Mouse (Mus musculus) heart, postnatal 36 days (tissue): Measurements from ENCODE around the gene Hist1h3f. TPM values are rescaled to one million over a fixed set of nuclear protein-coding genes. Genes with fewer than 3 reads are reported as not detected.

ENCODE experiments used
- DNase-seq, 2 experiments: peaks; one replicate each; pipeline ENCODE4 v3.0.0; 2021 to 2022
- intact Hi-C: fragments of 180-260 bp; cut with DNase I; formaldehyde crosslinking; loops from one replicate; pipeline ENCODE4 v1.15.1; 2025
- total RNA-seq, 2 experiments: library from RNA; stranded (reverse); gene quantifications; 2 replicates each; pipeline ENCODE4 v1.2.3; 2021

The Hist1h3f gene
- total RNA-seq = 10 to 100 TPM in 1 of 2 experiments, 1 to 10 TPM in 1; 7.4 to 10.0 TPM

DNA sequence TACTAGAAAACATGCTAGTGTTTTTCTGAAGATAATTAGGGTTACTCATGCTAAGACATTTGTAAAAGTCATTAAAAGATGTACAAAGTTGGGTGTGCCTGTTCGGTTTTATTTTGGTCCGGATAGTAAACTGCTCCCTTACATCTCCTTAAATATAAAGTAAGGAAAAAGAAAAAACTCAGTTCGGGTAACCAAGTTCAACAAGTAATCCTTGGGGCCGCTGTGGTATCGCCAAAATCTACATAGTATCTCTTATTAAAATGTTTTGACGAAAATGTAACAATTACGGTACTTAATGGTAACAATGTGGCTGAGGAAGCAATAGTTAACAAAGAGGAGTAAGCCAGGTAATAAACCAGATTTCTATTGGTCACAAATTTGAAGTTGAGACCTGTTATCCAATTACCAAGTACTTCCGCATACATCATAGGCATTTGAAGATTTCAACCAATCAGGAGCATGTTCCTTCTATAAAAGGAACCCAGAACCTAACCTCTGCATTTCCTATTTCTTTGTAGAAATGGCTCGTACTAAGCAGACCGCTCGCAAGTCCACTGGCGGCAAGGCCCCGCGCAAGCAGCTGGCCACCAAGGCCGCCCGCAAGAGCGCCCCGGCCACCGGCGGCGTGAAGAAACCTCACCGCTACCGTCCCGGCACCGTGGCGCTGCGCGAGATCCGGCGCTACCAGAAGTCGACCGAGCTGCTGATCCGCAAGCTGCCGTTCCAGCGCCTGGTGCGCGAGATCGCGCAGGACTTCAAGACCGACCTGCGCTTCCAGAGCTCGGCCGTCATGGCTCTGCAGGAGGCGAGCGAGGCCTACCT, at the start of gene Hist1h3f:
TSS of gene Hist1h3f (plus strand) at position 88 of the 822 bp plus-strand sequence.
- peak; percentile 65 to 80 for DNase-seq
- intact Hi-C loops = no loop called here

DNA sequence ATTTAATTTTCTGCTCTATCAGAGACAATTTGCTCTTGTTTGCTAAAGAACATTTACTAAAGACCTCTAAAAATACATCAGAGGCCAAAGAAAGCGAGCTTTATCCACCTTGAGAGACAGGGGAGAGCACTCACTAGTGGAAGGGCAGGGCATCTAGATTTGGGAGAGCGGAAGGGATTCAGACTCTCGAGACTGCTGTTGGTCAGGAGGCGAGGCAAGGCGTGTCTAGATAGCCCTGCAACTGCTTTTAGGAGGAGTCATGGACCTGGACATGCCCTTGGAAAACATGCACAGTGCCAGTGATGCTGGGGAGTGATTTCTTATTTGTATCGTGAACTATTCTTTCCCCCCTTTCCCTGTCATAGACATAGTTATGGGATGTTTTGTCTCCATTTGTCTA, 48.3 kb upstream of the Hist1h3f start:
- DNase-seq = no peak
- intact Hi-C loops = no loop called here

DNA sequence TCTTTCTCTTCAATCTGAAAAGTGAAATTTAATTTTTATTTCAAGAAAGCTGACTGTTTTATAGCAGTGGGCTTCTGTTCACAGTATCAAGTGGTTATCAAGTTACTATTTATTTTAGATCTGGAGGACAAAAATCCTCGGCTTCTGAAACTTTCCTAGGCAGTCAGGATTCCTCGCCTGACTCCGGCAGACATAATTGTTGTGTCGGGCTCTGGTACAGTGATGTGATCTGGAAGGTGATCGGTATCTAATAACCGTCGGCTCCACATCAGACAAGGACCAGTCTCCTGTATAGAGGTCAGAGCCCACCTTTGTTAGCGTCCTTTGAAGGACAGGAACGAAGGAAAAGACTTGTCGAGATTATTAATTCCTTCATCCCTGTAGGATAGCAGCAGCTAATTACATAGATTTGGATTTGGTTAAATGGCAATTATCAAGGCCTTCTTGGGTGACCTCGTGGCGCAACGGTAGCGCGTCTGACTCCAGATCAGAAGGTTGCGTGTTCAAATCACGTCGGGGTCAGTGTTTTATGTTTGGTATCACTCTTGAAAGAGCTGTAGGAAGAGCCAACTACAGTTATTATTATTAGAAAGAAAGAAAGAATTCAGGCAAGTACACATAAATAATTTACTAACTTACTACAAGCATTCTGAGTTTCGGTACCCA, 46.1 kb upstream of the Hist1h3f start:
- intact Hi-C loops = no loop called here
- peak in 1 of 2 experiments; percentile 9 for DNase-seq

DNA sequence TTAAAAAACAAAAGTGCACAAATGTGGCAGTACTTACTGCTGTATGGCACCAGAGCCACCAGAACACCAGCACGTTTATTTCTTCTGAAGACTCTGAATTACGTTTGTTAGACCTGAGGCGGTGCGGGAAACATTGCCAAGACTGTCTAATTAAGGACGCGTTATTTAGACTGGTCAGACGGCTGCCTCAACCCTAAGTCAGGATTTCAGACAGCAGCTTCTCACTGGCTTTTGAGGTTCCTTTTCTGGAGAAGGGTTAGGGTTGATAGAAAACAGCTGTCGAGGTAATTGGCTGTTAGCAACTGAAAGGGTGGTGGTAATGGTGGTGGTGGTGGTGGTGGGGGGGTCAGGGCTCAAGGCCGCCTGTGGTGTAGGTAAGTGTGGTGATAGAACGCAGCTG, 45.2 kb upstream of the Hist1h3f start:
- no peak for DNase-seq
- intact Hi-C loops = no loop called here

DNA sequence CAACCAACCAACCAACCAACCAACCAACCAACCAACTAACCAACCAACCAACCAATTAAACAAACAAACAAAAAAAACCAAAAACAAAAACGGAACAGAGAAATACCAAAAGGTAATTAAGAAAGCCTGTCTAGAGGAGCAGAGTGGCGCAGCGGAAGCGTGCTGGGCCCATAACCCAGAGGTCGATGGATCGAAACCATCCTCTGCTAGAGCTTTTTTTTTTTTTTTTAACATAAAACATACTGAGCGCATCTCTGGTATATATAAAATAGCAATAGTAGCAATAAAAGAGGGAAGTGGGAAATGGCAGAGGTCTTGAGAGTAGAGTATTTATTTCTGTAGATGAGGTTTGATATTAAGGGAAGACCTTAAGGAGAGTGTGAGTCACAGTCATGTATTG, 43.9 kb upstream of the Hist1h3f start:
- intact Hi-C loops = no loop called here

DNA sequence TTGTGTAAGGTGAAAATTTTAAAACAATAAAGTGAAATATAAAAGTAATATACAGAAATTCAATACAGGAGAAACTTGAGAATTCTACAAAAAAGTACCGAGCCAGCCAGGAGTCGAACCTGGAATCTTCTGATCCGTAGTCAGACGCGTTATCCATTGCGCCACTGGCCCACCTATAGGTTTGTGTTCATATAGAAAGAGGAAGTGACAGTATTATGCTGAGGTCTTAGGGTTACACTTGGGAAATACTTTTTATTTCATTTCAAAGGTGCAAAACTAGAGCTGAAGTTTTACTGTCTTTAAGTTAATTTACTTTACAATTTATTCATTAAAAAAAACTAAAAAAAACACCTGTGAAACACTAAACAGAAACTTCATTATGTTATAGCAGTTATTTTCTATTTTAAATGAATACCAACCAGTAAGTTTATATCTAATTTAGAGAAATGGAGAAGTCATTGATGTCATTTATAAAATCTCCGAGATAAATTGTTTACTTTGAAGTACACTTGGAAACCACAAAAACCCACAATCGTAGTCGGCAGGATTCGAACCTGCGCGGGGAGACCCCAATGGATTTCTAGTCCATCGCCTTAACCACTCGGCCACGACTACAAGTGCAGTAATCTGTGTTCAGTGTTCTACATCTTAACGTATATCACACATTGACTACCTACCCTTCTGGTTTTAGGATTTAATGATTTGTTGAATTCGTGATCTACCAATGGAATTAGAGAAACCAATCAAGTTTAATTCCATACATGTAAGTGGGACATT, 43.2 kb upstream of the Hist1h3f start:
- DNase-seq = peak; percentile 50 to 58
- intact Hi-C loops = no loop called here

More for the DNA sequence above, 43.9 kb upstream of the Hist1h3f start:
- no peak for DNase-seq

DNA sequence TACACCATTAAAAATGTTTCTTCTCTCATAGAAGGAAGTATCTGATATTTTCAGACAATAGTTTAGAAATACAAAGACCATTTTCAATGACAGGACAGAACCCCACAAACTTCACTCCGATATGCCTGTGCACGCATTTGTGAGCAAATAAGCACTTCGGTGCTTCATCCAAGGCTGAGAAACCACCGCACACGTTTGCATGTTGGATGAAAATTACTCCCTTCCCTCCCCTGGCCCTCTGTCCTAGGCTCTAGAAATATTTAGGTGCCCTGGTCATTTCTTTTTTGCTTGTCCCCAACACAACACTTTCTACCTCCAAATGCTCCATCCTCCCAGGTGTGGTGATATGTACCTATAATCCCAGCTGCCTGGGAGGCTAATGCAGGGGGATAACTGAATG, 42.3 kb upstream of the Hist1h3f start:
- intact Hi-C loops = no loop called here
- no peak for DNase-seq

DNA sequence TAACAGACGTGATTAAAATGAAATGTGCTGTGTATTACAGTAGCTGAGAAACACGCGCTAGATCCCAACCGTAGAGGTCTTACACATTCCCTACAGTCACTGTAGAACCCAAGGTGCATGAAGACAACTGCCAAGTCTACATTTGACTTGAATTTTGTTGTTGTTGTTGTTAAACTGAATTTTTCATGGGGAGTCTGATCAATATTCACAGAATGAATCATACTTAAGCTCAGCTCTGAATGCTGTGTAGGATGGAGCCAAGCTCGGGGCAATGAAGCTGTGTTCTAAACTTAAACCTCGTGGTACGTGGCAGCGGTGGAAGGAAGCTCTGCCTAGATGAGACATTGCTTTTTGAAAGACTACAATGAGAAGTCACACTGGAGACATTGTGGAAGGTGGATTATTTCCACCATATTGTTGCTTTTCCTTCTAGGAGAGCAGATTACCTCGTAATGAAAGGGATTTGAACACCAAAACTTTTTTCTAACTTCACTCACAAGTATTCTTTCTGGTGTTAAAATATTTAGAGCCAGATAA, 41.8 kb upstream of the Hist1h3f start:
- no peak for DNase-seq
- intact Hi-C loops = no loop called here

DNA sequence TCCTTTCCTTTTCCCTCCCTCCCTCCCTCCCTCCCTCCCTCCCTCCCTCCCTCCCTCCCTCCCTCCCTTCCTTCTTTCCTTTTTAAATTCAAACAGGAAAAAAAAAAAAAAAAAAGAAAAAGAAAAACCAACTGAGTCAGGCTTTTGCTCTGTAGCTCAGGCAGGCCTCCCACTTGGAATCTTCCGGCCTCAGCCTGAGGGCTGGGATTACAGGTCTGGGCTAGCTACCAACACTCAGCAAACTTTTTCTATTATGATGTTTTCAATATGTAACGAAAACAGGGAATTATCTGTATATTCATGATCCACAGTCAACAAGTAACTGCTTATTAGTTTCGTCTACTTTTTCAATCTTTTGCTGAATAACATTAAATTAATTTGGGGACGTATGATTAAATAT, 40.9 kb upstream of the Hist1h3f start:
- intact Hi-C loops = no loop called here
- no peak for DNase-seq

DNA sequence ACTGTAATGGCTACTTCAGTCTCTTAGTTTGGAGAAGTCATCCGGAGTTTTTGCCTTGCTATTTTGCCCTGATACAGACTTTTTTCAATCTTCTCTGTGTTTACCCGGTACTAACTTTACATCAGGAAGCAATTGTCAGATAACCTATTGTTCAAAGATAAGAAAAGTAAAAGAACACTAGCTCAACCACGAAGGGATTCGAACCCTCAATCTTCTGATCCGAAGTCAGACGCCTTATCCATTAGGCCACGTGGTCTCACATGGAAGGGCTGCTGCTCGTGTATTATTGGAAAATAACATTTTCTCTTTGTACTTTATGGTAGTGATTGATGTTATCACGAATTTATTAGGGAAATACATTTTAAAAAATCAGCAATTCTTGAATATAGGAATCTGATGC, 40.1 kb upstream of the Hist1h3f start:
- intact Hi-C loops = loop anchor here (2.0 kb wide), 1 partner anchor 37 kb away; no protein-coding TSS in a partner anchor
- peak; percentile 31 to 53 for DNase-seq

DNA sequence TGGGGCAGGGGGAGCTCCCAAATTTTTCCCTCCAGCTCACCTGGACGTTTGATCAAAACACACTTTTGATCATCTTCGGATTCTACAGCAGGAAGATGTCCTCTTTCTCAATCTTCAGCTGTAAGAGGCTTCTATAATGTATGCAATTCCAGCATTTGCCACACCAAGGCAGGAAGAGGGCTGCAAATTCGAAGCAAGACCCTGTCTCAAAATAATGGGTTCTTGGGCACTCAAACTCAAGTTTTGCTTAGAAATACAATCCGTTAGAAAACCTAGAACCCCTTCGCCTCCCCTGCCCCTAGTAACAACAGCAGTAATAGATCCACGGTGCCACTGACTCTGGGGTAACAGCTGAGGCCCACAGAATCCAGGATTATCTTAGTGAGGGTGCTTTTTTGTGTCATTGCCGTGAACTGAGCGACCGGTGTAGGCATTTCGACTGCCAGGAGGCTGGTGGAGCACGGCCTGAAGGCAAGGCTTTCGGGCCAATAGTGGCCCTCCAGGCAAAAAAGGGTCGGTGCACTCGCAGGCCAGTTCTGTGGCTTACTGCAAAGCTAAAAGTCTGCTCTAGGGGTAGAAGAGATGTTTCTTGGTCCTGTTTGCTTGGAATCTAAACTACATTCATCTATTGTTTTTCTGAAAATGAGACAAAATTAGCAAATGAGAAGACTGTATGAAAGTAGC, 38.0 kb upstream of the Hist1h3f start:
- intact Hi-C loops = loop anchor here (2.0 kb wide), 1 partner anchor 39 kb away; no protein-coding TSS in a partner anchor
- no peak for DNase-seq

DNA sequence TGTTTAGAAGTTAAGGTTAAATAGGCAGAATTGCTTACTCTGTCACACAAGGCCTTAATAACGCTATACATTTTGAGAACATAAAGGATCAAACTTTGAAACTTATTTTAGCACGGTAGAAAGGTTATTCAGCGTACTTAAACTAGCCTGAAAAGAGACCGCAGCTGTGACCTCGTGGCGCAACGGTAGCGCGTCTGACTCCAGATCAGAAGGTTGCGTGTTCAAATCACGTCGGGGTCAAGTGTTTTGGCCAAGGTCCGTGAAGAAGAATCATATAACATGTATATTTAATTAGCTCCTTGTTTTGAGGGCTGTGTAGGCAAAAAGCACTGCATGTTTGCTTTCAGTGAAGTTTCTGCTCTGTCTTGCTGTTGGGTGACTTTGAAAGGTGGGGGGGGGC, 37.5 kb upstream of the Hist1h3f start:
- intact Hi-C loops = no loop called here
- peak in 1 of 2 experiments; percentile 51 for DNase-seq

DNA sequence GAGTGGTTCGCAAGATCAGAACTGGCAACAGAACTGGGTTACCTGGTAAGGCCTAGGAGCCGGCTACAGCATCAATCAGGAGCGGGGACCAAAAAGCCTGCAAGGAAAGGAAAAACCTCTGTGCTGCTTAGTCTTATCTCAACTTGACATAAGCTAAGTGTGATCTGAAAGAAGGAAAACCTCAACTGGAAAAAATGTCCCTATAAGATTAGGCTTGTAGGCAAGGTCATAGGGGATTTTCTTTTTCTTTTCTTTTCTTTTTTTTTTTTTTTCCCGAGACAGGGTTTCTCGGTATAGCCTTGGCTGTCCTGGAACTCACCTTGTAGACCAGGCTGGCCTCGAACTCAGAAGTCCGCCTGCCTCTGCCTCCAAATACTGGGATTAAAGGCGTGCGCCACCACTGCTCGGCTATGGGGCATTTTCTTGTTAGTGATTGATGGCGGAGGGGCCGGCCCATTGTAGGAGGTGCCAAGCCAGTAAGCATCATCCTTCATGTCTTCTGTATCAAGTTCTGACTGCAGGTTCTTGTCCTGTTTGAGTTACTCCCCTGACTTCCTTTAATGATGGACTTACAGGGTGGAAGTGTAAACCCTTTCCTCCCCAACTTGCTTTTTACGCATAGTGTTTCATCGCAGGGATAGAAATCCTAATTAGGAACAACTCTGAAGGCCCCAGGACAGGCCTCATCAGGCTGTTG, 36.9 kb upstream of the Hist1h3f start:
- no peak for DNase-seq
- intact Hi-C loops = no loop called here

DNA sequence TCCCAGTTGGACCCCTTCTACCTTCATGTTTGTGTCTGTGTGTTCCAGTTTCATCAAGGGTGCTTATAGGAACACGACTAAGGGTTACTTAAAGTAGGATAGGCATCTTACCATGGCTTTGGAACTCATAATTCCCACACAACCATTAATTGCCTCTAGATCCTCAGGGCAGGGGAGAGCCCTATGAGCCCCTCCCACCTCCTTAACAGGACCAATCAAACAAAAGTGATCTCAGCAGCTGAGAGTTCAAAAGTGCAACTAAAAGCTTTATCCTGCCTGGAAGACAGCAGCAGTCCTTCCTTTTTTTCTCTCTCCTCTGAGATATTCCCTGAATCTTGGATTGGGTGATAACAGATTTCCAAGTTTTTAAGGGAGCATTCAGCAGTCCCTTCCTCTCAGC, 33.7 kb upstream of the Hist1h3f start:
- no peak for DNase-seq
- intact Hi-C loops = loop anchor here (10.0 kb wide), 1 partner anchor 1565 kb away; the partner anchor contains the start of gene Zfp184

DNA sequence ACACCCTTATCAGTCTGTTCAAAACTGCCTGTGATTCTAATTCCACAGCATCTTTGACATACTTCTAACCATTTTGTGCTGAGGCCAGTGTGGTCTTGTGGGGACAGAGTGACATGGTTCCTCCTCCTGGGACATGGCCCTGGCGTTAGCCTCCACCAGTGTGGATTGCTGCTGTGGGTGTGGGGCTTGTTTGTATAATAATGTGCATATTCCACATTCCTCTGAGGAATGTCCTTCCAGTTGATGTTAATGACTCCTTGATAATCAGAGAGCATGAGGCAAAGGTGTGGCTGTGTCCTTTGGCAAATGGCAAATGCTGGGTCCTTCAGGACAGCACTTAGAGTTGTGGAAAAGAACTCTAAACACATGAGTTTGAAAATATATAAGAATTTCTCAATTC, 30.3 kb upstream of the Hist1h3f start:
- DNase-seq = no peak
- intact Hi-C loops = loop anchor here (10.0 kb wide), 1 partner anchor 1569 kb away; the partner anchor contains the start of gene Zfp184

DNA sequence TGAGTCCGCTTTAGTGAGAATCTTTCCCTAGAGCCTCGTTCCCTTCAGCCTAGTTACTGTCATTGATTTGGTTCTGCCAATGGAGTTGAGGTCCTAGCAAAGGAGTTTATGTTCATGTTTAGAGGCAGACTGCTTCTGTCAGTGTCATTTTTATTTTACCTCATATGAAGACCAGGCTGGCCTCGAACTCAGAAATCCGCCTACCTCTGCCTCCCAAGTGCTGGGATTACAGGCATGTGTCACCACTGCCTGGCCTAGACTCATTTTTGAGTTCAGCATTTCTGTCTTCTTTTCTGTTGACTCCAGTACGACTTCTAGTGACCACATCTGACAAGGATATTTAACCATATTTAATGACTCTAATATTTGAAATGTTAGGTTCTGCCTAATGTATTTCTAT, 28.6 kb upstream of the Hist1h3f start:
- no peak for DNase-seq
- intact Hi-C loops = loop anchor here (5.0 to 10.0 kb wide), 2 partner anchors 148 to 1570 kb away; partner anchors contain the start of genes Zfp184 and Zfp322a

DNA sequence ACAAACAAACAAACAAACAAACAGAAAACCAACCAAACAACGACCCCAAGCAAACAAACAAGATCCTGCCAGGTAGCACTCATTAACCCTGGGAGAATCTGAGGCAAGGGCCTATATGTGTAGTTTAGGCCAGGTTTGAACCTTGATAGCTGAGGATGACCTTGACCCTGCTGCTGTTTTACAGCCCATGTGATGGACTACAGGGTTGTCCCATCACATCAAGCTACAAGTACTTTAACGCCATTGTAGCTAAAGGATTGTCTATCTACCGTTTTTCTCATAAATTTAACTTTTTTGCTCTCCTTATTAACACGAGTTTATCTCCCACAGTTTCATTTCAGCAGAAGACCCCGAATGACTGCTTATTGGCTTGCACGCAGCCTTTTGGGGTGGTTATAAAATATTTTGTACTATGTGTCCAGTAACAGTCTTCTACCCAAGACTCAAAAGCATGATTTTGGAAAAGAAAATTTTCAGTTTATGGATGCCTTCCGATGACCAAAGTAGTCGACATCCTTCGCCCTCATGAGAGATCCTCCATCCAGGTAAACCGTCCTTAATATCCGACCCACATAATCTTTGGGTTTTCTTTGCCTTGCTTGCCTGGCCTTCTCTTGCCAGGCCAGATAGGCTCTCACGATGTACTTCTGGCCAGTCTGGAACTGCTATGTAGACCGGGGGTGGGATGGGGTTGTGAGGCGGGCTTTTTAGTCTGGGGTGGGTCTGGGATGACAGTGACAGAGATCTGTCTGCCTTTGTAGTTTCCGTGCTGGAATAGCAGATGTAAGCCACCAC, 27.8 kb upstream of the Hist1h3f start:
- intact Hi-C loops = loop anchor here (2.0 to 10.0 kb wide), 3 partner anchors 51 to 1571 kb away; partner anchors contain the start of genes Btn1a1, Zfp184 and Zfp322a
- no peak for DNase-seq
